Mouse (Mus musculus) neural tube, embryonic 10.5 days (tissue): ENCODE measurements around the gene Pax1.

Experiments
- DNase-seq: peaks from one replicate; pipeline ENCODE4 v3.0.0-alpha.2; 2017; ENCODE audit warnings: low spot score; ENCODE audit errors: extremely low spot score

Pax1 gene

GRCm38 (mm10) chr2:147372947-147373666, 11.4 kb downstream of the Pax1 start:
- peak; percentile 65 for DNase-seq

- DNase-seq, result peak; percentile 70
Measured at GRCm38 (mm10) chr2:147373667-147374007, 11.9 kb downstream of the Pax1 start.

GRCm38 (mm10) chr2:147374245-147374644, 12.5 kb downstream of the Pax1 start:
- peak; percentile 24 for DNase-seq

DNA sequence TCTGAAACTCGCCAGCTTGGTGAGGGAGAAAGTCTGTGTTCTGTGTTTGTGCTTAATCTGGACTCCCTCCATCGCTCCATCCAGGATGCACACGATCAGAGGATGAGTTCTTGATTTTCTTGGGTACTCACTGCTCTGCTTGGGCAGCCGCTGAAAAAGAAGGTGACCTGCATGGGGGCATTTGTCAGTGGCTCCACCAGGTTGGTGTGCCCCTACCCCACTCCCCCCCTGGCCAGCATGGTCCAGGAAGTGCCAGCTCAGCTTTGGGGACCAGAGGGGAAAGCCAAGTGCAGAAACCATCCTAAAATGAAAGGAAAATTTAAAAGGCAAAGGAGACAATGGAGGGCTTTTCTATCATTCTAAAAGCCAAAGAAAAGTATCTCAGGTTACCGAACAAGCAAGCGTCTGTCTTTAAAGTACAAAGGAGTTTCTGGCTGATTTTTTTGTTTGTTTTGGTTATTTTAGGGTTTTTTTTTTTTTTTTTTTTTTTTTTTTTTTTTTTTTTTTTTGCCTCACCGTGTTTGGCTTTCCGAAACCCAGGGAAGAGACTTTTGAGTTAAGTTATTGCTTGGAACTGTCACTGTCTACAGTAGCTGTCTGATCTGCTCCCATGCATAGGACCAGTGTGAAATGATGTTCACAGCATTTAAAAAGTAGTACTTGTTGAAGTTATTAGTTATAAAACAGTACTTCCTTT, 13.4 kb downstream of the Pax1 start:
- peak; percentile 49 for DNase-seq

DNA sequence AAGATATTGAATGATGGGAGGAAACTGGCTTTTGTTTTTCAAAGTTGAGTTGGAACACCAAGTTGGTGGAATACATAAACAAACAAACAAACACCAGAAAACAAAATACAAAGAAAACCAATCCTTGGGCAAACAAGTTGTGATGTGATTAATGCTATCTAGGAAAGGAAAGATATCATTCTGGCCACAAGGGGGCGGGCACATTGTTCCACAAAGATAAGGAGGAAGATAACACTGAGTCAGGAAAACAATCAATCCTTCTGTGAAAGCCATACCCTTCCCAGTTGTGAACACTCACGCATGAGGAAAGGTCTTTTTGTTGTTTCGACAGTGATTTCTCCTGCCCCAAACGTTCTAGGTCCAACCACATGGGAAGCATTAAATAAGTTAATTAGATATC, 17.2 kb downstream of the Pax1 start:
- DNase-seq, result peak; percentile 59

DNA sequence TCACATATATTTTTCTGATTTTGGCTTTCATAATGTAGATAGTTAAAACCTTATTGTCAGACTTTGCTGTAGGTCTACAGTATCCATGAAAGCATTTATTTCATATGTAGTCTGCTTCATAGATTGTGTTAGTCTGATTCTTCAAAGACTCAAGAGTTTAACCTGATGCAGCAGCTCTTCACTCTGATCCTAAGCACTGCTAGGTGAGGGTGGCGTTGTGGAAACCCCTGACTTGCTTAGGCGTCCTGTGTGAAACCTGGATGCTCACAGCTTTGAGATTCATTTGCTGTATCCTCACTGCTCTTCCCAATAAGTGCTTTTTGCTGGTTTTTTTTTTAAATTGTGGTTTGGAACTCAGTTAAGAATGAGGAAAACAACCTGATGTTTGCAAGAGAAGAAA, 21.6 kb downstream of the Pax1 start:
- DNase-seq, result no peak

- no peak for DNase-seq
Measured at GRCm38 (mm10) chr2:147386949-147387348, 25.2 kb downstream of the Pax1 start.

- no peak for DNase-seq
Measured at GRCm38 (mm10) chr2:147409323-147409722, 47.6 kb downstream of the Pax1 start.

GRCm38 (mm10) chr2:147415037-147415436, 53.3 kb downstream of the Pax1 start:
- no peak for DNase-seq

- peak; percentile 41 for DNase-seq
Measured at GRCm38 (mm10) chr2:147424582-147425255, 63.0 kb downstream of the Pax1 start.

- no peak for DNase-seq
Measured at GRCm38 (mm10) chr2:147429607-147430356, 68.1 kb downstream of the Pax1 start.

DNA sequence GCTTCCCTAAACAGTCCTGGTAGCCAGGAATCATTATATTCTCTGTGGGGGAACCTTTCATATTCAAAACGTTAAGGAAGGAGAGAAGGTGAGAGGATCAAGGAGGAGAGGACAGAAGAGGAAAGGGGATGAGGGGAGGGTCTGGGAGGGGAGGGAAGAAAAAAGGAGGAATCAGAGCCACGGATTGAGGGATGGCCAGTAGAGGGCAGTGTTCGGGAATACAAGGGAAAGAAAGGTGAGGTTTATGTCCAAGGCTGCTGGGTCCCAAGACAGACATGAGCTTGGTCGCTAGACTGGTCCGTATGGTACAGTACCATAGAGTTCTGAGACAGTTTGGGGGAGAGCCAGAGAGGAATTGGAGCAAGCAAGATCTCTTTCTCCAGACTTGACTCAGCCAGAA, 71.4 kb downstream of the Pax1 start:
- DNase-seq, result peak; percentile 37
